Comparison of ENCODE assay signal across 8 mouse cellular contexts in the genomic region with DNA sequence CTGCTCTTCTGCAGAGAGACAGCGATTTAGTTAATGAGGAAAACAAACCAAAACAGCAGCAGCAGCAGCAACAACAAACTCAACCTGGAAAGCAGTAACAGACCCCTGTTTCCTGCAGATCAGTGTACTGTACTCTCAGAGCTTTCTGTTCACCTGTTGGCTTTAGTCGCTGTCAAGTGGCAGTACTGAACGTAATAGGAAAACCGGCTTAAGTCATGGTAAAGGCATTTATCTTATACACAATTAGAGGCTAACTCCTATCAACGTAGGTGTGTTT. TPM values are rescaled to one million over a fixed set of nuclear protein-coding genes. Genes with fewer than 3 reads are reported as not detected.
DNase-seq lines count a peak whose midpoint lies in the region; ATAC-seq and TF ChIP-seq lines count a peak whose summit lies in the region.

No protein-coding gene starts in this region.

- H3K4me1 ChIP-seq in heart, embryonic 10.5 days, result peaks cover 12% of the 10 kb centered on the region
- peaks cover 19% of the 10 kb centered on the region for H3K4me1 ChIP-seq in E14TG2a.4 (replicated peaks; ENCODE audit: low read depth, low read length)
- peaks cover 30% of the 10 kb centered on the region for H3K4me1 ChIP-seq in heart, embryonic 15.5 days (replicated peaks)
- H3K4me1 ChIP-seq in liver, embryonic 16.5 days (ENCODE audit: control insufficient read depth, low read depth, low read length), result peaks cover 16% of the 10 kb centered on the region

- H3K4me2 ChIP-seq in heart, embryonic 15.5 days, result peak overlapping the region; percentile 83
- peak overlapping the region; percentile 98 for H3K4me2 ChIP-seq in liver, embryonic 16.5 days (ENCODE audit: low read depth, low read length)

- no peak for TF ChIP-seq CTCF in E14TG2a.4 (conservative IDR thresholded peaks at IDR 0.05; ENCODE audit: low read length)

- H3K9me3 ChIP-seq in heart, embryonic 10.5 days, result no peaks in the 10 kb centered on the region
- H3K9me3 ChIP-seq in E14TG2a.4 (ENCODE audit: low read length), result no peaks in the 10 kb centered on the region
- H3K9me3 ChIP-seq in heart, embryonic 15.5 days (replicated peaks), result no peaks in the 10 kb centered on the region
- no peaks in the 10 kb centered on the region for H3K9me3 ChIP-seq in liver, embryonic 16.5 days (replicated peaks; ENCODE audit: control insufficient read depth, low read length)

- H3K4me3 ChIP-seq in heart, embryonic 10.5 days, result peak overlapping the region; percentile 97
- H3K4me3 ChIP-seq in E14TG2a.4 (replicated peaks; ENCODE audit: low read length), result 0 out of 2 replicates have a peak overlapping the region, but pooled peaks have one; percentile 91
- peak overlapping the region; percentile 97 for H3K4me3 ChIP-seq in heart, embryonic 15.5 days
- peak overlapping the region; percentile 80 for H3K4me3 ChIP-seq in liver, embryonic 16.5 days (ENCODE audit: low read depth, low read length)

- peak overlapping the region; percentile 100; the same call in 1 of the 2 replicates for H3K9ac ChIP-seq in heart, embryonic 15.5 days
- H3K9ac ChIP-seq in liver, embryonic 16.5 days (ENCODE audit: low read depth, low read length), result no peak overlapping the region

- 58% methylated on average over 5 of the region's 5 CpGs for WGBS in heart, embryonic 10.5 days
- 49% methylated on average over 5 of the region's 5 CpGs for WGBS in heart, embryonic 15.5 days
- 57% methylated on average over 5 of the region's 5 CpGs for WGBS in liver, embryonic 16.5 days (ENCODE audit: insufficient replicate concordance)

- DNase-seq in heart, embryonic 10.5 days (ENCODE audit: low spot score), result peak; percentile 55
- DNase-seq in heart, adult 18-20 months, result no peak
- no peak for DNase-seq in urinary bladder, adult 2 months (ENCODE audit: low spot score)
- no peak for DNase-seq in ovary, postnatal 14 days (ENCODE audit: low spot score)
- no peak for DNase-seq in testis, postnatal 14 days (ENCODE audit: low spot score)

- H3K27me3 ChIP-seq in heart, embryonic 10.5 days (ENCODE audit: insufficient read depth, poor library complexity, severe bottlenecking), result no peaks in the 10 kb centered on the region
- peaks cover 12% of the 10 kb centered on the region for H3K27me3 ChIP-seq in E14TG2a.4 (ENCODE audit: insufficient read depth, low read length)
- no peaks in the 10 kb centered on the region for H3K27me3 ChIP-seq in heart, embryonic 15.5 days
- H3K27me3 ChIP-seq in liver, embryonic 16.5 days (ENCODE audit: control insufficient read depth, insufficient read depth, low read depth, low read length), result no peaks in the 10 kb centered on the region

- ATAC-seq in heart, embryonic 15.5 days (replicated peaks; ENCODE audit: insufficient number of reproducible peaks, insufficient read depth, low FRiP score, low read depth), result no peak
- no peak for ATAC-seq in liver, embryonic 16.5 days (ENCODE audit: low read depth)

- H3K36me3 ChIP-seq in heart, embryonic 10.5 days, result no peaks in the 10 kb centered on the region
- H3K36me3 ChIP-seq in E14TG2a.4 (ENCODE audit: insufficient read depth, low read length), result no peaks in the 10 kb centered on the region
- H3K36me3 ChIP-seq in heart, embryonic 15.5 days, result no peaks in the 10 kb centered on the region
- H3K36me3 ChIP-seq in liver, embryonic 16.5 days (ENCODE audit: control insufficient read depth, insufficient read depth), result no peaks in the 10 kb centered on the region

- H3K27ac ChIP-seq in heart, embryonic 10.5 days, result 0 out of 2 replicates have a peak overlapping the region, but pooled peaks have one; percentile 100
- peak overlapping the region; percentile 100 for H3K27ac ChIP-seq in heart, embryonic 15.5 days
- no peak overlapping the region for H3K27ac ChIP-seq in liver, embryonic 16.5 days (ENCODE audit: low read length)

RNA-seq across cellular contexts. Expression of a gene that starts 2.3 kb away (rescaled TPM):
- 31.6 and 33.1 TPM in 2 replicates for polyA plus RNA-seq in heart, embryonic 10.5 days (2016; fragmentation: Nextera tagmentation; extraction: Ambion mirVana)
- total RNA-seq in heart, adult 18-20 months (2021), result 10 to 100 TPM in 1 of 2 experiments, 1 to 10 TPM in 1; 9.8 to 11.5 TPM
- polyA plus RNA-seq in heart, embryonic 15.5 days (2015; fragmentation: Nextera tagmentation; extraction: Ambion mirVana), result 12.9 and 13.5 TPM in 2 replicates
- polyA plus RNA-seq in liver, embryonic 16.5 days (2015; fragmentation: Nextera tagmentation; extraction: Ambion mirVana), result 7.4 and 7.5 TPM in 2 replicates
- polyA plus RNA-seq in urinary bladder, adult 2 months (2012; rRNA removed), result 7.9 TPM in 2 replicates
